ENCODE assay signal across 28 mouse cellular contexts in genomic region chr7:92408479-92408878, GRCm38 (mm10).
DNase-seq lines count a peak whose midpoint lies in the region; ATAC-seq and TF ChIP-seq lines count a peak whose summit lies in the region.
"Had no signal": no experiment of that assay in that cellular context is flagged by ENCODE, and none has a peak within 500 bp of the region (broad histone marks: within the 10 kb centered on the region; RNA-seq: fewer than 3 reads in every experiment).

No protein-coding gene starts in this region.

- no peak for DNase-seq in hindbrain, postnatal 0 days (ENCODE audit: low spot score)
- no peak for DNase-seq in midbrain, postnatal 0 days (ENCODE audit: low spot score)
- no peak for DNase-seq in Patski (ENCODE audit: low read depth, low spot score)
- no peak for DNase-seq in adrenal gland, postnatal 4 days (ENCODE audit: low spot score in 2 of 2)
- DNase-seq in spleen, postnatal 36 days (ENCODE audit: low spot score in 2 of 2): no peak
- DNase-seq: adrenal gland, postnatal 25 days; cerebellum, adult 8-10 months; cerebellum, postnatal 36 days; gastrocnemius, postnatal 25 days; heart, adult 11 months; heart, postnatal 4 days; kidney, adult 2 months; kidney, postnatal 36 days; layer of hippocampus, postnatal 36 days; liver; lung, adult 18-20 months; midbrain, embryonic 14.5 days; right cerebral cortex, postnatal 25 days; thymus, postnatal 14 days had no signal

- CTCF ChIA-PET in Patski (lab: Charles Lee): interaction anchor here (1.2 to 1.3 kb wide), 2 partner anchors 16 to 29 kb away, joined by 3 read pairs; no protein-coding TSS in a partner anchor

- no peak for ATAC-seq in hindbrain, postnatal 0 days
- ATAC-seq in hindbrain, embryonic 12.5 days (ENCODE audit: low FRiP score): no peak
- ATAC-seq in midbrain, postnatal 0 days (ENCODE audit: low FRiP score): no peak
- ATAC-seq in midbrain, embryonic 15.5 days (replicated peaks): no peak
- no peak for ATAC-seq in Patski
- ATAC-seq in intestine, embryonic 15.5 days: no peak
- ATAC-seq: forebrain, embryonic 13.5 days; inflammation-experienced regulatory T-cells, adult 6 months; lung, postnatal 0 days had no signal

- H3K9ac ChIP-seq in hindbrain, postnatal 0 days (replicated peaks; ENCODE audit: low read length): no peak overlapping the region
- no peak overlapping the region for H3K9ac ChIP-seq in hindbrain, embryonic 12.5 days
- no peak overlapping the region for H3K9ac ChIP-seq in midbrain, postnatal 0 days (replicated peaks; ENCODE audit: low read length, poor library complexity, severe bottlenecking)
- no peak overlapping the region for H3K9ac ChIP-seq in midbrain, embryonic 15.5 days
- H3K9ac ChIP-seq in intestine, embryonic 15.5 days: no peak overlapping the region
- H3K9ac ChIP-seq: forebrain, embryonic 13.5 days; heart, embryonic 12.5 days; hindbrain, embryonic 14.5 days had no signal

- no peaks in the 10 kb centered on the region for H3K4me1 ChIP-seq in hindbrain, postnatal 0 days (ENCODE audit: insufficient read depth, low read length)
- H3K4me1 ChIP-seq in hindbrain, embryonic 12.5 days: no peaks in the 10 kb centered on the region
- no peaks in the 10 kb centered on the region for H3K4me1 ChIP-seq in midbrain, postnatal 0 days (ENCODE audit: insufficient read depth, low read length)
- no peaks in the 10 kb centered on the region for H3K4me1 ChIP-seq in midbrain, embryonic 15.5 days
- no peaks in the 10 kb centered on the region for H3K4me1 ChIP-seq in intestine, embryonic 15.5 days (replicated peaks)
- H3K4me1 ChIP-seq: forebrain, embryonic 13.5 days; heart, embryonic 12.5 days had no signal

- H3K9me3 ChIP-seq in hindbrain, postnatal 0 days (ENCODE audit: low read length): no peaks in the 10 kb centered on the region
- H3K9me3 ChIP-seq in hindbrain, embryonic 12.5 days (replicated peaks): no peaks in the 10 kb centered on the region
- no peaks in the 10 kb centered on the region for H3K9me3 ChIP-seq in midbrain, postnatal 0 days (ENCODE audit: low read length)
- H3K9me3 ChIP-seq in midbrain, embryonic 15.5 days: no peaks in the 10 kb centered on the region
- no peaks in the 10 kb centered on the region for H3K9me3 ChIP-seq in intestine, embryonic 15.5 days
- H3K9me3 ChIP-seq: forebrain, embryonic 13.5 days; heart, embryonic 12.5 days had no signal

- 66% methylated on average over 5 of the region's 5 CpGs for WGBS in hindbrain, postnatal 0 days
- 66% methylated on average over 5 of the region's 5 CpGs for WGBS in hindbrain, embryonic 12.5 days
- 59% methylated on average over 5 of the region's 5 CpGs for WGBS in midbrain, postnatal 0 days
- 61% methylated on average over 5 of the region's 5 CpGs for WGBS in midbrain, embryonic 15.5 days
- WGBS in intestine, embryonic 15.5 days: 63% methylated on average over 5 of the region's 5 CpGs

- no peaks in the 10 kb centered on the region for H3K36me3 ChIP-seq in hindbrain, postnatal 0 days (ENCODE audit: insufficient read depth, low read length)
- H3K36me3 ChIP-seq in hindbrain, embryonic 12.5 days: no peaks in the 10 kb centered on the region
- H3K36me3 ChIP-seq in midbrain, postnatal 0 days (ENCODE audit: insufficient read depth, low read length): no peaks in the 10 kb centered on the region
- H3K36me3 ChIP-seq in midbrain, embryonic 15.5 days (replicated peaks): no peaks in the 10 kb centered on the region
- no peaks in the 10 kb centered on the region for H3K36me3 ChIP-seq in intestine, embryonic 15.5 days
- H3K36me3 ChIP-seq: heart, embryonic 12.5 days had no signal

- POLR2A ChIA-PET in Patski (lab: Charles Lee): no interaction called here

- TF ChIP-seq CTCF in hindbrain, postnatal 0 days (IDR thresholded peaks at IDR 0.05; ENCODE audit: low read depth): peak; percentile 19; the same call in 1 of the 2 replicates
- peak; percentile 21; the same call in 1 of the 2 replicates for TF ChIP-seq CTCF in midbrain, postnatal 0 days (IDR thresholded peaks at IDR 0.05)
- peak; percentile 48 for TF ChIP-seq CTCF in Patski (IDR thresholded peaks at IDR 0.05)

- H3K27me3 ChIP-seq in hindbrain, postnatal 0 days (ENCODE audit: insufficient read depth, low read length): no peaks in the 10 kb centered on the region
- H3K27me3 ChIP-seq in hindbrain, embryonic 12.5 days: no peaks in the 10 kb centered on the region
- H3K27me3 ChIP-seq in midbrain, postnatal 0 days (ENCODE audit: insufficient read depth, low read length): no peaks in the 10 kb centered on the region
- no peaks in the 10 kb centered on the region for H3K27me3 ChIP-seq in midbrain, embryonic 15.5 days (replicated peaks)
- H3K27me3 ChIP-seq in Patski: no peaks in the 10 kb centered on the region
- no peaks in the 10 kb centered on the region for H3K27me3 ChIP-seq in intestine, embryonic 15.5 days (replicated peaks)
- H3K27me3 ChIP-seq: forebrain, embryonic 13.5 days; heart, embryonic 12.5 days had no signal

- H3K4me3 ChIP-seq in hindbrain, postnatal 0 days (ENCODE audit: low read length): no peak overlapping the region
- H3K4me3 ChIP-seq in hindbrain, embryonic 12.5 days: no peak overlapping the region
- H3K4me3 ChIP-seq in midbrain, postnatal 0 days (ENCODE audit: low read depth, low read length): no peak overlapping the region
- H3K4me3 ChIP-seq in midbrain, embryonic 15.5 days: no peak overlapping the region
- no peak overlapping the region for H3K4me3 ChIP-seq in intestine, embryonic 15.5 days (replicated peaks)
- H3K4me3 ChIP-seq: forebrain, embryonic 13.5 days; heart, embryonic 12.5 days had no signal

- no peak overlapping the region for H3K27ac ChIP-seq in hindbrain, postnatal 0 days
- no peak overlapping the region for H3K27ac ChIP-seq in hindbrain, embryonic 12.5 days
- H3K27ac ChIP-seq in midbrain, postnatal 0 days (ENCODE audit: low read depth, low read length): no peak overlapping the region
- H3K27ac ChIP-seq in midbrain, embryonic 15.5 days: no peak overlapping the region
- no peak overlapping the region for H3K27ac ChIP-seq in intestine, embryonic 15.5 days
- H3K27ac ChIP-seq: forebrain, embryonic 13.5 days; hindbrain, embryonic 14.5 days; macrophage had no signal

- H3K4me2 ChIP-seq in hindbrain, postnatal 0 days (ENCODE audit: low read depth, low read length): no peak overlapping the region
- H3K4me2 ChIP-seq in hindbrain, embryonic 12.5 days (replicated peaks): no peak overlapping the region
- H3K4me2 ChIP-seq in midbrain, postnatal 0 days (ENCODE audit: low read depth, low read length, poor library complexity, severe bottlenecking): no peak overlapping the region
- H3K4me2 ChIP-seq in midbrain, embryonic 15.5 days: no peak overlapping the region
- no peak overlapping the region for H3K4me2 ChIP-seq in intestine, embryonic 15.5 days (replicated peaks)
- H3K4me2 ChIP-seq: forebrain, embryonic 13.5 days; heart, embryonic 12.5 days; hindbrain, embryonic 14.5 days had no signal

- in situ Hi-C loops in Patski (cut with MboI; ENCODE audit: low pct_unique_long_range_greater_than_20kb): no loop called here
